26 mouse cellular contexts compared by ENCODE assay signal in the genomic region with DNA sequence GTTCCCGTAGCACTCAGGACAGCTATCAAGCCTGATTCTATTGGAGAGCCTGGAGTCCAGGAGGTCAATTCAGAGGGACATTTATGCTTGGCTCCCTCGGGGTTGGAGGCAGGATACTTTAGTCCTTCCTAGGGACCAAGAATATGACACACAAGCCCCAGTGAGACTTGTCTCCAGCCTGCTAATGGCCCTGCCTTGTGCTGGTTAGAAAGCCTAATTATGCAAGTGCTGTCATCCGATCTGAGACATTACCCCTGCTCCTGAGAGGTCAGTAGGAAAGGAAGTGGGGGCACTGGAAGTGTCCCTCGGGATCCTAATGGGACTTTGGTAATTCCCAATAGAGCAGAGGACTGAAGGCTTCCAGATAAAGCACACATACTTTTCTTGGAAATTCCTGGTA. TPM values are rescaled to one million over a fixed set of nuclear protein-coding genes. Genes with fewer than 3 reads are reported as not detected.
DNase-seq lines count a peak whose midpoint lies in the region; ATAC-seq and TF ChIP-seq lines count a peak whose summit lies in the region.
"Had no signal": no experiment of that assay in that cellular context is flagged by ENCODE, and none has a peak within 500 bp of the region (broad histone marks: within the 10 kb centered on the region; RNA-seq: fewer than 3 reads in every experiment).

No protein-coding gene starts in this region.

- peaks cover 2% of the 10 kb centered on the region for H3K4me1 ChIP-seq in liver, postnatal 0 days (ENCODE audit: insufficient read depth)
- H3K4me1 ChIP-seq in midbrain, embryonic 11.5 days (ENCODE audit: control insufficient read depth, insufficient read depth, low read length) = no peaks in the 10 kb centered on the region
- H3K4me1 ChIP-seq: forebrain, embryonic 10.5 days had no signal

- peaks cover 91% of the 10 kb centered on the region for H3K36me3 ChIP-seq in liver, postnatal 0 days (replicated peaks; ENCODE audit: insufficient read depth, low read length)
- no peaks in the 10 kb centered on the region for H3K36me3 ChIP-seq in midbrain, embryonic 11.5 days (ENCODE audit: control insufficient read depth, insufficient read depth, low read length)
- H3K36me3 ChIP-seq: forebrain, embryonic 10.5 days had no signal

- DNase-seq in heart, adult 11 months = peak; percentile 93
- DNase-seq in heart, postnatal 10 days = no peak
- DNase-seq in liver, postnatal 0 days = no peak
- no peak for DNase-seq in liver
- DNase-seq in embryo, embryonic 9.5 days (ENCODE audit: extremely low spot score) = peak; percentile 14
- DNase-seq in gastrocnemius, postnatal 10 days = no peak
- no peak for DNase-seq in midbrain, embryonic 11.5 days (ENCODE audit: low spot score, missing footprints)
- DNase-seq in spleen, postnatal 14 days (ENCODE audit: low spot score in 2 of 2) = no peak
- DNase-seq: adrenal gland, adult 8-10 months; adrenal gland, postnatal 25 days; cerebellum, adult 18-20 months; cerebellum, adult 9-10 months; cerebellum, postnatal 14 days; gastrocnemius, postnatal 25 days; heart, adult 2 months; heart, postnatal 4 days had no signal

- no peak for TF ChIP-seq CTCF in liver, postnatal 0 days (IDR thresholded peaks at IDR 0.05; ENCODE audit: low read depth)

- H3K9me3 ChIP-seq in liver, postnatal 0 days (ENCODE audit: low read length) = no peaks in the 10 kb centered on the region
- no peaks in the 10 kb centered on the region for H3K9me3 ChIP-seq in midbrain, embryonic 11.5 days (ENCODE audit: control insufficient read depth, low read length)
- H3K9me3 ChIP-seq: forebrain, embryonic 10.5 days; forebrain, embryonic 13.5 days had no signal

- no peak overlapping the region for H3K4me3 ChIP-seq in liver, postnatal 0 days (ENCODE audit: low read depth, low read length)
- H3K4me3 ChIP-seq in midbrain, embryonic 11.5 days (ENCODE audit: low read depth, low read length) = no peak overlapping the region
- H3K4me3 ChIP-seq: forebrain, embryonic 10.5 days; forebrain, embryonic 13.5 days; gastrocnemius, adult 2 months; heart, adult 2 months had no signal

- TF ChIP-seq EP300 in liver, postnatal 0 days (IDR thresholded peaks at IDR 0.05; ENCODE audit: low read depth) = no peak

- 72% methylated on average over 4 of the region's 4 CpGs for WGBS in liver, postnatal 0 days (ENCODE audit: insufficient replicate concordance)
- 60% methylated on average over 4 of the region's 4 CpGs for WGBS in midbrain, embryonic 11.5 days

- intact Hi-C loops in heart, postnatal 10 days (cut with DNase I) = no loop called here

- ATAC-seq in liver, postnatal 0 days = no peak
- no peak for ATAC-seq in midbrain, embryonic 11.5 days (ENCODE audit: low FRiP score)
- ATAC-seq: activated CD4-positive, CD25-positive, alpha-beta regulatory T cell, adult 4 months; forebrain, embryonic 13.5 days; forebrain, embryonic 16.5 days; hindbrain, postnatal 0 days; inflammation-experienced regulatory T-cells, adult 6 months; intestine, embryonic 16.5 days had no signal

- no peaks in the 10 kb centered on the region for H3K27me3 ChIP-seq in liver, postnatal 0 days (ENCODE audit: insufficient read depth, low read length)
- no peaks in the 10 kb centered on the region for H3K27me3 ChIP-seq in midbrain, embryonic 11.5 days (ENCODE audit: control insufficient read depth, insufficient read depth, low read length)
- H3K27me3 ChIP-seq: forebrain, embryonic 13.5 days had no signal

- no peak overlapping the region for H3K9ac ChIP-seq in liver, postnatal 0 days (replicated peaks)
- H3K9ac ChIP-seq in midbrain, embryonic 11.5 days (ENCODE audit: low read length) = no peak overlapping the region
- H3K9ac ChIP-seq: forebrain, embryonic 13.5 days; hindbrain, embryonic 14.5 days had no signal

- peak overlapping the region; percentile 45; the same call in 1 of the 2 replicates for H3K27ac ChIP-seq in liver, postnatal 0 days (ENCODE audit: low read depth)
- H3K27ac ChIP-seq in midbrain, embryonic 11.5 days (ENCODE audit: low read depth, low read length) = no peak overlapping the region
- H3K27ac ChIP-seq: forebrain, embryonic 10.5 days; forebrain, embryonic 13.5 days; gastrocnemius, adult 2 months; heart, adult 2 months; hindbrain, embryonic 14.5 days; hindbrain, postnatal 0 days had no signal

- no peak overlapping the region for H3K4me2 ChIP-seq in liver, postnatal 0 days (ENCODE audit: low read depth, low read length)
- no peak overlapping the region for H3K4me2 ChIP-seq in midbrain, embryonic 11.5 days
- H3K4me2 ChIP-seq: forebrain, embryonic 13.5 days; heart, embryonic 11.5 days; hindbrain, embryonic 14.5 days had no signal

RNA-seq across cellular contexts. Expression of gene Cenpu, which starts 21.3 kb away (rescaled TPM):
- 1 to 10 TPM; 3.0 to 4.6 TPM for total RNA-seq in heart, postnatal 10 days (2021)
- polyA plus RNA-seq in liver, postnatal 0 days (2015; fragmentation: Nextera tagmentation; extraction: Ambion mirVana) = 8.2 and 9.7 TPM in 2 replicates
- 1 to 10 TPM; 2.1 to 2.5 TPM for total RNA-seq in gastrocnemius, postnatal 10 days (2021)
- polyA plus RNA-seq in midbrain, embryonic 11.5 days (2014; fragmentation: Nextera tagmentation; extraction: Ambion mirVana) = 32.6 and 35.3 TPM in 2 replicates

RNA-seq across cellular contexts. Expression of gene Acsl1, which starts 59.7 kb away (rescaled TPM):
- total RNA-seq in heart, postnatal 10 days (2021) = 100 to 1,000 TPM; 855 to 861 TPM
- 428 and 466 TPM in 2 replicates for polyA plus RNA-seq in liver, postnatal 0 days (2015; fragmentation: Nextera tagmentation; extraction: Ambion mirVana)
- 100 to 1,000 TPM; 230 to 244 TPM for total RNA-seq in gastrocnemius, postnatal 10 days (2021)
- 9.0 and 9.6 TPM in 2 replicates for polyA plus RNA-seq in midbrain, embryonic 11.5 days (2014; fragmentation: Nextera tagmentation; extraction: Ambion mirVana)

Comparison
In these comparisons a context has a peak if more than half of its experiments do, and no peak if none do; other contexts are left out.
1. DNase-seq: peak in heart, adult 11 months (single experiment) and embryo, embryonic 9.5 days (single experiment); none in heart, postnatal 10 days (0 of 2), liver, postnatal 0 days (single experiment), liver (single experiment), gastrocnemius, postnatal 10 days (single experiment), midbrain, embryonic 11.5 days (single experiment) and spleen, postnatal 14 days (0 of 2).